Mouse (Mus musculus) lung, postnatal 0 days (tissue): ENCODE results near the gene Colgalt1. TPM values are rescaled to one million over a fixed set of nuclear protein-coding genes. Genes with fewer than 3 reads are reported as not detected.

Experiments
- ATAC-seq: fragments of 200-750 bp; cut with Nextera tagmentation; 2 replicates; pipeline ENCODE4 v1.8.0; 2017; ENCODE audit warnings: moderate library complexity
- DNase-seq: peaks from one replicate; pipeline ENCODE4 v3.0.0-alpha.2; 2016; ENCODE audit warnings: low spot score
- H3K27ac ChIP-seq: fragments of 300-500 bp; sonication (generic); 2 replicates; pipeline ENCODE4 v1.5.1; 2014; ENCODE audit warnings: antibody characterized with exemption, mild to moderate bottlenecking, low read length, mixed read lengths
- H3K27me3 ChIP-seq: fragments of 300-500 bp; sonication (generic); replicated peaks from 2 replicates; pipeline ENCODE4 v1.6.1; 2014; ENCODE audit warnings: low read length, mixed read lengths; ENCODE audit not compliant: insufficient read depth
- H3K36me3 ChIP-seq: fragments of 300-500 bp; sonication (generic); 2 replicates; pipeline ENCODE4 v1.6.1; 2014; ENCODE audit warnings: low read length, mixed read lengths; ENCODE audit not compliant: insufficient read depth
- H3K4me1 ChIP-seq: fragments of 300-500 bp; sonication (generic); 2 replicates; pipeline ENCODE4 v1.6.1; 2014; ENCODE audit warnings: antibody characterized with exemption, low read depth, low read length, mixed read lengths; ENCODE audit not compliant: insufficient read depth
- H3K4me2 ChIP-seq: fragments of 300-500 bp; sonication (generic); replicated peaks from 2 replicates; pipeline ENCODE4 v1.6.1; 2014; ENCODE audit warnings: low read depth, mild to moderate bottlenecking, low read length, moderate library complexity, mixed read lengths
- H3K4me3 ChIP-seq: fragments of 300-500 bp; sonication (generic); 2 replicates; pipeline ENCODE4 v1.5.1; 2014; ENCODE audit warnings: low read depth, low read length
- H3K9ac ChIP-seq: fragments of 300-500 bp; sonication (generic); replicated peaks from 2 replicates; pipeline ENCODE4 v1.6.1; 2014; ENCODE audit warnings: low read depth, mild to moderate bottlenecking
- H3K9me3 ChIP-seq: fragments of 300-500 bp; sonication (generic); 2 replicates; pipeline ENCODE4 v1.6.1; 2016; ENCODE audit warnings: low read length, mixed read lengths
- CTCF ChIP-seq: IDR thresholded peaks from 2 replicates; pipeline ENCODE4 v1.5.1; 2016; ENCODE audit warnings: antibody characterized with exemption, mild to moderate bottlenecking
- EP300 ChIP-seq: IDR thresholded peaks from 2 replicates; pipeline ENCODE4 v1.6.1; 2016; ENCODE audit warnings: antibody characterized with exemption, mild to moderate bottlenecking, control low read depth
- WGBS: fragments of 180-500 bp; shearing (Covaris S2); extraction: QIAGEN DNeasy Blood & Tissue Kit; methylation state at CpG from one replicate; pipeline ENCODE4 v1.1.7; 2014; 5-methylcytosine and 5-hydroxymethylcytosine counted together
- polyA plus RNA-seq: library from polyadenylated mRNA; unstranded; fragments of >200 nt; fragmentation: Nextera tagmentation; extraction: Ambion mirVana; gene quantifications from 2 replicates; pipeline ENCODE4 v1.2.1, GENCODE M21; 2015

Gene Colgalt1
- polyA plus RNA-seq, 1 experiment from 2014 or later: 66.0 TPM

- peaks cover 22% of the 10 kb centered on the region; the same call in 1 of the 2 replicates for H3K4me1 ChIP-seq
- H3K9me3 ChIP-seq: no peaks in the 10 kb centered on the region
- no peak overlapping the region for H3K27ac ChIP-seq
- H3K36me3 ChIP-seq: no peaks in the 10 kb centered on the region
- TF ChIP-seq CTCF (no peak), EP300 (no peak)
- H3K4me3 ChIP-seq: no peak overlapping the region
- ATAC-seq (peak; percentile 39), DNase-seq (peak; percentile 68)
- peak overlapping the region; percentile 29 for H3K4me2 ChIP-seq
- 0 out of 2 replicates have a peak, but pooled peaks cover 12% of the 10 kb centered on the region for H3K27me3 ChIP-seq
- WGBS: 1% methylated on average over 19 of the region's 21 CpGs
- H3K9ac ChIP-seq: no peak overlapping the region
These were observed 57.6 kb downstream of the Colgalt1 start for GRCm38 (mm10) chr8:71668220-71668975.

- Histone ChIP-seq H3K4me2 (peak overlapping the region; percentile 77), H3K27me3 (0 out of 2 replicates have a peak, but pooled peaks cover 12% of the 10 kb centered on the region), H3K4me1 (peaks cover 19% of the 10 kb centered on the region; the same call in 1 of the 2 replicates), H3K27ac (no peak overlapping the region), H3K9ac (no peak overlapping the region), H3K9me3 (no peaks in the 10 kb centered on the region), H3K4me3 (0 out of 2 replicates have a peak overlapping the region, but pooled peaks have one; percentile 39), H3K36me3 (no peaks in the 10 kb centered on the region)
- TF ChIP-seq CTCF (no peak), EP300 (no peak)
- no peak for ATAC-seq
- 11% methylated on average over 10 of the region's 12 CpGs for WGBS
- no peak for DNase-seq
These were observed 59.4 kb downstream of the Colgalt1 start for GRCm38 (mm10) chr8:71670198-71670597.

DNA sequence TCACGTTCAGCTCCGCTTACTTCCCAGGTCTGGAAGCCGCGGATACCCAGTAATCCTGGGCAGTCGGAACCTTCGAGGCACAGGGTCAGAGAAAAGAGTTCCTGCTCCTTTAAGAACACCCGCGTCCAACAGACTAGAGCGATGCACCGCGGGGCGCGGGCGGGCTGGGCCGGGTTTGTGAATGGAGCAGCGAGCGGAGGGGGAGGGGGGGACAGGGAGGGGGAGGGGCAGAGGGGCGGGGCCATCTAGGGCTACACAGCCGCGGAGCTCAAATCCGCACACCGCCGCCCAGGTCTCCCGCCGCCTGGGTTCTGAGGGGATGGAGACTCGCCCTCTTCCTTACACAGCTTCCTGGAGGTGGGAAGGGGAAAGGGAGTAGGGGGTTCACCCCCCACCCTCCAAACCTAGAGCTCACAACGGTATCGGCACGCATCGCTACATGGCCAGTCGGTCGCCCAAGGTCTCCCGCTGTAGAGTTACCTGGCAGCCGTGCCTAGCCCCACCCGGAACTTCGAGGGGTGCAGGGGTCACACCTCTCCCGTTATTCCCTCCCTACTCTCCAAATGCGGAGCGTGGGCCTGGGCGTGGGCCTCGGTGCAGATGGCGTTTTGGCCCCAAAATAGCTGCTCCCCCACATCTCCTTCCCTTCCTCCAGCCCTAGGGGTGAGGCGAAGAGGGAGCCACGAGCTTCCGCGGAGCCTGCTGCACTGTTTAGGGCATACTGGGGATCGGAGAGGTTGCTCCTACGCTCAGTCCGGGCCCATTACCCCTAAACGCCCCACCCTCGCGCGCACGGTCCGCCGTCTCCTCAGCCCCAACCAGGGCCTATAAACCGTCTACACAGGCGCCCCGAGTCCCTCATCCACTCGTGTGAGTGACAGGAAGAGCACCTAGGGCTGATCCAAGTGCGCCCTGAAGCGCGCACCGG is 60.1 kb downstream of the Colgalt1 start:
- Histone ChIP-seq H3K4me1 (peaks cover 19% of the 10 kb centered on the region), H3K9me3 (no peaks in the 10 kb centered on the region), H3K27me3 (0 out of 2 replicates have a peak, but pooled peaks cover 12% of the 10 kb centered on the region), H3K9ac (no peak overlapping the region), H3K4me3 (peak overlapping the region; percentile 39), H3K27ac (no peak overlapping the region), H3K36me3 (no peaks in the 10 kb centered on the region), H3K4me2 (peak overlapping the region; percentile 77)
- TF ChIP-seq CTCF: no peak
- no peak for TF ChIP-seq EP300
- DNase-seq: no peak
- ATAC-seq: peak; percentile 16
- 2% methylated on average over 47 of the region's 64 CpGs for WGBS

DNA sequence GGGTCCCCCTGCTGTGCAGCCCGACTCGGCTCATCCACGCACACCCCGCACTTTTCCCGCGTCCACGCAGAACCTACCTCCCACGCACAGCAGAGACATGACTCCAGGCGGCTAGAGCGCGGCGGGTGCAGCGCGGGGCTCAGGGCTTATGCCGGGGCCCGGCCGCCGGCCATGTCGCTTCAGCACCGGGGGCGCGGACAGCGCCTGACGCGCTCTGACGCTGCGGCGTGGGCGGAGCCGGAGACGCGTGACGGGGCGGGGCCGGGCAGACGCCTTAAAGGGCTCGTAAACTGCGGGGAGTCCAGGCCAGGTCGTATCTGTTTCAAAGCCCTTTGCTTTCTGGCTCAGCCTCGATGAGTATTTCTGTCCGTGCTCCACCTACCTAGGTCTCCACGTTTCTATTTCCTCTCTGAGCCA is 60.8 kb downstream of the Colgalt1 start, which contains the start of gene Unc13a:
TSS of gene Unc13a (minus strand) at position 209 of the 417 bp plus-strand sequence.
- DNase-seq (peak; percentile 86), ATAC-seq (peak; percentile 81)
- Histone ChIP-seq H3K36me3 (no peaks in the 10 kb centered on the region), H3K9me3 (no peaks in the 10 kb centered on the region), H3K27me3 (0 out of 2 replicates have a peak, but pooled peaks cover 12% of the 10 kb centered on the region), H3K4me2 (peak within 1 kb of the TSS; percentile 77), H3K4me3 (peak within 1 kb of the TSS; percentile 39), H3K9ac (no peak within 1 kb of the TSS), H3K27ac (no peak within 1 kb of the TSS), H3K4me1 (peaks cover 19% of the 10 kb centered on the region)
- no peak for TF ChIP-seq EP300
- no peak for TF ChIP-seq CTCF
- WGBS: under 1% methylated on average over 42 of the region's 42 CpGs

DNA sequence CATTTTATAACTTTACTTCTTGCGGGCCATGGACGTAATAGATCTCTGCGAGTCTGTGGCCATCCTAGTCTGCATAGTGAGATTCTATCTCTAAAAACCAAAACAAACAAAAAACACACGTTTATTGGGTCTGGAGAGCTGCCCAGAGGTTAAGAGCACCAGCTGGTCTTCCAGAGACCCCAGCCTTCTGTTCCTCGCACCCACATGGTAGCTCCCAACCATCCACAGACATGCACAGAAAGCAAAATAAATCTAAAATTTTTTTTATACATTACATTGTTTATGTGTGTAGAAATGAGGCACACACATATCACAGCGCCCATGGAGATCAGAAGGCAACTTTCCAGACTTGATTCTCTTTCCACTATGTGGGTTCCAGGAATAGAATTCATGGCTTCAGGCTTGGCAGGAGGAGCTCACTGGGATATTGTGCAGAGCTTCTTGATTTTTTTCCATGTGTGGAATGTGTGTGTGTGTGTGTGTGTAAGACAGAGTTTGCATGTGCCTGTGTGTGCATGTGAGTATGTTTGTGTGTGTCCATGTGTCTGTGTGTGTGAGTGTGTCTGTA is 61.5 kb downstream of the Colgalt1 start:
- H3K4me3 ChIP-seq: 0 out of 2 replicates have a peak overlapping the region, but pooled peaks have one; percentile 39
- WGBS: 59% methylated on average over 6 of the region's 6 CpGs
- DNase-seq (no peak), ATAC-seq (no peak)
- H3K27me3 ChIP-seq: 0 out of 2 replicates have a peak, but pooled peaks cover 12% of the 10 kb centered on the region
- H3K9ac ChIP-seq: no peak overlapping the region
- H3K4me2 ChIP-seq: peak overlapping the region; percentile 77
- no peaks in the 10 kb centered on the region for H3K36me3 ChIP-seq
- no peaks in the 10 kb centered on the region for H3K9me3 ChIP-seq
- TF ChIP-seq EP300: no peak
- TF ChIP-seq CTCF: no peak
- peaks cover 19% of the 10 kb centered on the region for H3K4me1 ChIP-seq
- H3K27ac ChIP-seq: no peak overlapping the region
